Mouse (Mus musculus): ENCODE results near the gene Trp73. TPM values are rescaled to one million over a fixed set of nuclear protein-coding genes. Genes with fewer than 3 reads are reported as not detected.

Trp73 gene
- polyA plus RNA-seq, 1 experiment from 2014 or later = 0.04 TPM

DNA sequence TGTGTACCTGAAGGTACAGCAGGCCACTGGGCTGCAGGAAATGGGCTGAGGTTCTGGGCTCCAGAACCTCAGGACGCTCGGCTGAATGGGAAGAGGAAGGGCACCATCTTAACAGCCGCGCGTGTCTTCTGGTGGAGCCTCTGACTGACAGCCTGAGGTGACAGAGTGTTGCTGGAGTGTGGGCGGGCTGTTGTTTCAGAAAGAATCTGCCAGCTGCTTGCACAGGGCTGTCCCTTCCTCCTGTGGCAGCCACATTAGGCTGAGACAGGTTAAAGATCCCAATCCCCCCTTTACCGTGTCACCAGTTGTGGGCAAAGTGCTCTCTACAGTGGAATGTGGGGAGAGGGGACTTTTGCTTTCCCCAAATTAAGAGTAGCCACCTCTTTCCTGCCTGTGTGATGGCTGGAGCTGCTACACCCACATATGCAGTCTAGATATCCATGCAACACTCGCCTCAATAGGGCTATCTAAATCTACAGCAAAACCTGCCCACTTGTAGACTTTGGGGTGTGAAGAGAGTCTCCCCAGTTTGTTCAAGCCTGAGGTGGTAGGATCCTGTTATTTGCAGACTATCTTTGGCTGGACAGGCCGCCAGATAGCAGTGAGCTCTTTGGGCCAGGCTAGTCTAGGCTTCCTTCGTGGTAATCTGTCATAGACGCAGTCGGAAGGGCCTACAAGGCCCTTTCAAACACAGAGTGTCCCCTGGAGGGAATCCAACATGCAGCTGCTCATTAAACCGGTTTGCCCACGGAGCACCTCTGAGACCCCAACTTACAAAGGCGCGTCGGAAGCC, 115.1 kb downstream of the Trp73 start:
- Histone ChIP-seq H3K27ac (peak overlapping the region; percentile 98), H3K9ac (peak overlapping the region; percentile 93), H3K27me3 (replicated peaks) (no peaks in the 10 kb centered on the region), H3K4me3 (peak overlapping the region; percentile 86), H3K36me3 (peaks cover 47% of the 10 kb centered on the region), H3K4me2 (peak overlapping the region; percentile 91), H3K4me1 (peaks cover 74% of the 10 kb centered on the region), H3K9me3 (replicated peaks) (no peaks in the 10 kb centered on the region)
- no peak for ATAC-seq
- 4% methylated on average over 17 of the region's 17 CpGs for WGBS (ENCODE audit: insufficient replicate concordance)

DNA sequence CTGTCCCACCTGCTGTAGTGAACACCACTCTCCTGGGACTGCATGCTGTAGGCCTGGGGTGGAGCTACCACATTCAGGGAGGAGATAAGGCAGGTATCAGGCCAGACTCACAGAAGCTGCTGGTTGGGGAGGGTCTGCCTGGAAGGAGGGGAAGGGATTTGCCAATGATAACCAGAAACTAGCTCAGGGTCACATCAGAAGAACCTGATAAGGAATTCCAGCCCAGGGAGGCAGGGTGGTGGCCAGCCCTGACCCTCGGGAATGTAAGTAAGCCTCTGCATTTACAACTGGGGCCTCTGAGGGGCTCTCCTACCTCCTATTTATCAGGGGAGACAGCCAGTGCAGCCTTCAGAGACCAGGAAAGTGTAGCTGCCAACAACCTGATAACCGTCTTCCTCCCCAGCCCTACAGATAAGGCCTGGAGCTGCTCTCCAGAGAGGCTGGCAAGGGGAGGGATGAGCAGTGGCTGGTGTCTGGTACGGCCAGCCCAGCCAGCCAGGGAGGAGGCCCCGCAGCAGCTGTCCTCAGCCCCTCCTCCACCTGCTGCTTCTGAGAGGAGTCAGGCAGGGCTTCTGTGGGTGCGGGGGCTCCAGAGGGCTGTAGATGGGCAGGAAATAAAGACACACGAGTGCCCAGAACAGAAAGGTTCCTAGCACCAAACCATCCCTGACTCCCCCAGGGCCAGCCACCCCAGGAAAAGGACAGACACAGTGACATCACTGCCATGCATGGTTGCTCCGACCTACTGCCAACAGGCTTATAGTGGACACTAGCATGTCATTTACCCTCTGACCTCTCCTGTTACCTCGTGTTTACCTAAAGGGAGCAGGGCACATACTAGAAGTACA, 116.0 kb downstream of the Trp73 start:
- Histone ChIP-seq H3K27ac (peak overlapping the region; percentile 98), H3K4me1 (peaks cover 77% of the 10 kb centered on the region)

GRCm38 (mm10) chr4:154022844-154023243, 117.2 kb downstream of the Trp73 start:
- H3K4me2 ChIP-seq = peak overlapping the region; percentile 91
- WGBS (ENCODE audit: insufficient replicate concordance) = 49% methylated on average over 4 of the region's 4 CpGs
- H3K36me3 ChIP-seq = peaks cover 63% of the 10 kb centered on the region
- H3K27ac ChIP-seq = peak overlapping the region; percentile 98
- H3K27me3 ChIP-seq (replicated peaks) = no peaks in the 10 kb centered on the region
- no peak for ATAC-seq
- H3K4me1 ChIP-seq = peaks cover 71% of the 10 kb centered on the region
- peak overlapping the region; percentile 93 for H3K9ac ChIP-seq
- H3K9me3 ChIP-seq (replicated peaks) = no peaks in the 10 kb centered on the region
- peak overlapping the region; percentile 86 for H3K4me3 ChIP-seq

More for the DNA sequence above, 116.0 kb downstream of the Trp73 start:
- Histone ChIP-seq H3K9me3 (replicated peaks) (no peaks in the 10 kb centered on the region), H3K36me3 (peaks cover 57% of the 10 kb centered on the region), H3K4me3 (peak overlapping the region; percentile 86), H3K27me3 (replicated peaks) (no peaks in the 10 kb centered on the region), H3K9ac (peak overlapping the region; percentile 93), H3K4me2 (peak overlapping the region; percentile 91)
- peak; percentile 88 for ATAC-seq
- 5% methylated on average over 8 of the region's 8 CpGs for WGBS (ENCODE audit: insufficient replicate concordance)

DNA sequence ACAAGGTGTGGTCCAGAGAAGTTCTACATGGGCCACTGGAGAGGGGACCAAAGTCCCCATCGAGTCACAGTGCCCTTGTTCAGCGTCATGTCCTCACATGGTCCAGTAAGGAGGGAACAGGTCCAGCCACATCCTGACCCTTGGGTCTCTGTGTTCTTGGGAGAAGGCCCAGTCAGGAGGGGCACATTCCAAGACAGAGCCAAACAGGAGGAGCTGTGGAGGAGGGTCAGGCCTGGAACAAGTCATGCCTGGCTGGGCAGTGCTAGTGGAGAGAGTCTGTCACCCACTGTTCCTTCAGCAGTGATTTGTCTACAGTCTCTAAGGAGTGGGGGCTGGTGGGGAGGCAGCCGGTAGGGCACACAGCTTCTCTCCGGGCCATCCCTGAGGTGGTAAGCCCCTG, 117.6 kb downstream of the Trp73 start:
- Histone ChIP-seq H3K27ac (peak overlapping the region; percentile 98), H3K4me3 (peak overlapping the region; percentile 86), H3K27me3 (replicated peaks) (no peaks in the 10 kb centered on the region), H3K9ac (peak overlapping the region; percentile 93), H3K9me3 (replicated peaks) (no peaks in the 10 kb centered on the region), H3K4me2 (peak overlapping the region; percentile 91), H3K36me3 (peaks cover 66% of the 10 kb centered on the region), H3K4me1 (peaks cover 67% of the 10 kb centered on the region)
- WGBS (ENCODE audit: insufficient replicate concordance) = 76% methylated on average over 4 of the region's 4 CpGs
- no peak for ATAC-seq

GRCm38 (mm10) chr4:154021432-154021831, 118.6 kb downstream of the Trp73 start:
- 70% methylated on average over 9 of the region's 9 CpGs for WGBS (ENCODE audit: insufficient replicate concordance)
- H3K27ac ChIP-seq = peak overlapping the region; percentile 98
- no peak overlapping the region for H3K4me3 ChIP-seq
- H3K4me2 ChIP-seq = peak overlapping the region; percentile 91
- peak overlapping the region; percentile 93; the same call in 1 of the 2 replicates for H3K9ac ChIP-seq
- no peaks in the 10 kb centered on the region for H3K9me3 ChIP-seq (replicated peaks)
- H3K27me3 ChIP-seq (replicated peaks) = no peaks in the 10 kb centered on the region
- ATAC-seq = no peak
- H3K36me3 ChIP-seq = peaks cover 76% of the 10 kb centered on the region
- peaks cover 57% of the 10 kb centered on the region for H3K4me1 ChIP-seq

GRCm38 (mm10) chr4:154019571-154019970, 120.4 kb downstream of the Trp73 start:
- WGBS (ENCODE audit: insufficient replicate concordance) = 66% methylated on average over 7 of the region's 7 CpGs
- H3K4me1 ChIP-seq = peaks cover 47% of the 10 kb centered on the region
- H3K27me3 ChIP-seq (replicated peaks) = no peaks in the 10 kb centered on the region
- H3K9me3 ChIP-seq (replicated peaks) = no peaks in the 10 kb centered on the region
- peaks cover 93% of the 10 kb centered on the region for H3K36me3 ChIP-seq
- H3K27ac ChIP-seq = peak overlapping the region; percentile 98
- ATAC-seq = no peak
- no peak overlapping the region for H3K9ac ChIP-seq
- no peak overlapping the region for H3K4me2 ChIP-seq
- no peak overlapping the region for H3K4me3 ChIP-seq

- Histone ChIP-seq H3K4me1 (peaks cover 48% of the 10 kb centered on the region), H3K4me3 (no peak overlapping the region), H3K4me2 (no peak overlapping the region), H3K9me3 (replicated peaks) (no peaks in the 10 kb centered on the region), H3K27me3 (replicated peaks) (no peaks in the 10 kb centered on the region), H3K36me3 (peaks cover 74% of the 10 kb centered on the region), H3K27ac (no peak overlapping the region), H3K9ac (no peak overlapping the region)
- ATAC-seq = no peak
- 91% methylated on average over 11 of the region's 11 CpGs for WGBS (ENCODE audit: insufficient replicate concordance)
Measured at GRCm38 (mm10) chr4:154015476-154015875, 124.5 kb downstream of the Trp73 start.

DNA sequence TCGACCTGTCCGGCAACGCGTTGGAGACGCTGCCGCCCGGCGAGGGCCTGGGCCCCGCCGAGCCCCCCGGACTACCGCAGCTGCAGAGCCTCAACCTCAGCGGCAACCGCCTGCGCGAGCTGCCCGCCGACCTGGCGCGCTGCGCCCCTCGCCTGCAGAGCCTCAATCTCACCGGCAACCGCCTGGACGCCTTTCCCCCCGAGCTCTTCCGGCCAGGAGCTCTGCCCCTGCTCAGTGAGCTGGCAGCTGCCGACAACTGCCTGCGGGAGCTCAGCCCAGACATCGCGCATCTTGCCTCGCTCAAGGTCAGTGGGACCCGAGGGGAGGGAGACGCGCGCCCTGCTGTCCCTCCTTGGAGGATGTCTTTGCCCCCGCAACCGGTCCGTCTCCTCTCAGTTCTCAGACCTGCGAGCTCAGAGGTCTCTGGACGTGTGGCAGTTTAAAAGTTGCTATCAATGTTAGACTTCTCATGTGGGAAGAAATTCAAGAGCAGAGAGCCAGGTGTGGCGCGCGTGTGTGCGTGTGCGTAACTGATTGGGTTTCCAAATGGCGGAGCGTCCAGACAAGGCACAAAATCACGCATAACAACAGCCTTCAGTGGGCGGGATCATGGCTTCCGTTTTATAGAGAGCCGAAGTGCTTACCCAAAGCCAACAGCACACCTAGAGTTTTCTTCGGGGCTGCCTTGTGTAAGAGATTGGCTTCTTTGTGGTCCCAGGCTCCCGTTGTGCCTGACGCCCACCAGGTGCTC, 127.7 kb downstream of the Trp73 start:
- H3K27me3 ChIP-seq (replicated peaks) = no peaks in the 10 kb centered on the region
- under 1% methylated on average over 55 of the region's 55 CpGs for WGBS (ENCODE audit: insufficient replicate concordance)
- peak overlapping the region; percentile 100 for H3K4me3 ChIP-seq
- peaks cover 41% of the 10 kb centered on the region for H3K4me1 ChIP-seq
- peak overlapping the region; percentile 94 for H3K9ac ChIP-seq
- peak overlapping the region; percentile 94 for H3K4me2 ChIP-seq
- H3K36me3 ChIP-seq = peaks cover 44% of the 10 kb centered on the region
- 0 out of 2 replicates have a peak, but pooled peaks have one; percentile 0 for ATAC-seq
- H3K27ac ChIP-seq = peak overlapping the region; percentile 86
- H3K9me3 ChIP-seq (replicated peaks) = no peaks in the 10 kb centered on the region

DNA sequence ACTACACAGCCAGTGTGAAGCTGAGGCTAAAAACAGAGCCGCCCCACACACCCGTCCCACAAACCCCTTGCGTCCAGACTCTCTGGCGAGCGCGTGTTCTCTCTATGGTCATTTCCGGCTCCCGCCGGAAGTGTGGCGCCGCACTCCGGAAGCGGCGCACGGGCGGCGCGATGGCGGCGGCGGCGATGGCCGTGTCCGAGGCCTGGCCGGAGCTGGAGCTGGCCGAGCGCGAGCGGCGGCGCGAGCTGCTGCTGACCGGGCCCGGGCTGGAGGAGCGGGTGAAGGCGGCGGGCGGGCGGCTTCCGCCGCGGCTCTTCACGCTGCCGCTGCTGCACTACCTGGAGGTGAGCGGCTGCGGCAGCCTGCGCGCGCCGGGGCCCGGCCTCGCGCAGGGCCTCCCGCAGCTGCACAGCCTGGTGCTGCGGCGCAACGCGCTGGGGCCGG, 128.3 kb downstream of the Trp73 start, which contains the start of gene Lrrc47:
Gene Lrrc47, plus strand, starts transcription at position 86 of the 444 bp plus-strand sequence.
- H3K36me3 ChIP-seq = peaks cover 44% of the 10 kb centered on the region
- H3K4me1 ChIP-seq = peaks cover 41% of the 10 kb centered on the region
- H3K4me3 ChIP-seq = peak within 1 kb of the TSS; percentile 100
- H3K4me2 ChIP-seq = peak within 1 kb of the TSS; percentile 94
- no peaks in the 10 kb centered on the region for H3K27me3 ChIP-seq (replicated peaks)
- no peaks in the 10 kb centered on the region for H3K9me3 ChIP-seq (replicated peaks)
- peak within 1 kb of the TSS; percentile 86 for H3K27ac ChIP-seq
- ATAC-seq = peak; percentile 91
- WGBS (ENCODE audit: insufficient replicate concordance) = 0% methylated on average over 40 of the region's 59 CpGs
- peak within 1 kb of the TSS; percentile 94 for H3K9ac ChIP-seq

DNA sequence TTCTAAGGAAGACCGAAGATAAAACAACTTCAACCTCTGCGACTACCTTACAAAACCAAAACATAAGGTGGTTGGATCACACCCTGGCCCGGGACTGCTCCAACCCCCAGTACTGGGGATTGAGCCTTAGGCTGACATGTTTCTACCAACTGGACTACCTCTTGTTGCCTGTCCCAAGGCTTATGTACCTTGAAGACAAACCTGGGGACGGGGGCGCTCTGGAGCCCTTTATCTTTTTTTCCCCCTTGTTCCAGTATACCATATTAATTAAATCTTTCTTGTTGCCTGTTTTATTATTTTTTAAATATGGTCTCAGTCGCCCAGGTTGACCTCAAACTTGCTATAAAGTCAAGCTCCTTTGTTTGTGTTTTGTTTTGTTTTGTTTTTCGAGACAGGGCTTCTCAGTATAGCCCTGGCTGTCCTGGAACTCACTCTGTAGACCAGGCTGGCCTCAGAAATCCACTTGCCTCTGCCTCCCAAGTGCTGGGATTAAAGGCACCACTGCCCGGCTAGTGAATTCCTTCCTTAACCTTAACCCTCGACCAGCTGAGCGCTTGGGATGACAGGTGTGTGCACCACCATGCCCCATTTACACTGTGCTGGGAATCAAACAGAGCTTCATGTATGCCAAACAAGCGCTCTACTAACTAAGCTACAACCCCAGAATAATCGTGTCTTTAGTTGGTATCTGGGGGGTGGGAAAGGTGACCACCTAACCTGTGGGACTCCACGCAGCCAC, 128.9 kb downstream of the Trp73 start:
- peak overlapping the region; percentile 94 for H3K4me2 ChIP-seq
- ATAC-seq = peak; percentile 65
- H3K27me3 ChIP-seq (replicated peaks) = no peaks in the 10 kb centered on the region
- H3K27ac ChIP-seq = peak overlapping the region; percentile 86
- peaks cover 44% of the 10 kb centered on the region for H3K36me3 ChIP-seq
- peaks cover 41% of the 10 kb centered on the region for H3K4me1 ChIP-seq
- peak overlapping the region; percentile 100 for H3K4me3 ChIP-seq
- H3K9ac ChIP-seq = peak overlapping the region; percentile 94
- no peaks in the 10 kb centered on the region for H3K9me3 ChIP-seq (replicated peaks)
- WGBS (ENCODE audit: insufficient replicate concordance) = 24% methylated on average over 13 of the region's 13 CpGs

DNA sequence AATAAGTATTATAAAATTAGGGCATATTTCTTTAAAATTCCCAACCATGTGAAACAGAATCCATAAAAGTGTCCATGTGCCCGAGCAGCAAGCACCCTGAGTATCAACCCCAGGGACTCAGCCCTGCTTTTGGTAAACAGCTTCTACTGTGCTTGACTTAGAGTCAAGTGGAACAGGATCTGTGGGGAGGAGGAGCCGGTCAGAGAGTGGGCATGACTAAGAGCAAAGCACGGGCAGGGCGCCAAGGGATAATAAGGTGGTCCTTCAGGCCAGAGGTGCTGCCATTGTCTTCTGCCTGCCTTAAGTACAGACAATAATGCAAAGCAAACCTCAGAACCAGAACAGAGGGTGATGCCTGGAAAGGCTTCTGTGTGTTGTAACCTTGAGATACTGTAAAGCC, 132.2 kb downstream of the Trp73 start:
- WGBS (ENCODE audit: insufficient replicate concordance) = 71% methylated on average over 4 of the region's 4 CpGs
- no peak for ATAC-seq
- Histone ChIP-seq H3K9ac (no peak overlapping the region), H3K9me3 (replicated peaks) (no peaks in the 10 kb centered on the region), H3K27ac (no peak overlapping the region), H3K36me3 (peaks cover 47% of the 10 kb centered on the region), H3K4me2 (no peak overlapping the region), H3K27me3 (replicated peaks) (no peaks in the 10 kb centered on the region), H3K4me1 (peaks cover 16% of the 10 kb centered on the region), H3K4me3 (no peak overlapping the region)
